Mouse (Mus musculus): ENCODE data around the gene Thbs4. TPM values are rescaled to one million over a fixed set of nuclear protein-coding genes. Genes with fewer than 3 reads are reported as not detected.

The Thbs4 gene
- polyA plus RNA-seq, 1 experiment from 2014 or later = 0.06 TPM

GRCm38 (mm10) chr13:92772500-92772899 is 22.1 kb downstream of the Thbs4 start:
- H3K27ac ChIP-seq (ENCODE audit: low read depth) = no peak overlapping the region
- DNase-seq = no peak
- no peak for ATAC-seq
- no peak overlapping the region for H3K4me3 ChIP-seq (ENCODE audit: low read depth, low read length)
- TF ChIP-seq EP300 (IDR thresholded peaks at IDR 0.05; ENCODE audit: low read depth) (no peak), CTCF (IDR thresholded peaks at IDR 0.05; ENCODE audit: low read depth) (no peak)
- H3K4me2 ChIP-seq (ENCODE audit: low read depth, low read length) = no peak overlapping the region
- no peaks in the 10 kb centered on the region for H3K36me3 ChIP-seq (replicated peaks; ENCODE audit: insufficient read depth, low read length)
- 76% methylated on average over 8 of the region's 8 CpGs for WGBS (ENCODE audit: insufficient replicate concordance)
- H3K9ac ChIP-seq (replicated peaks) = no peak overlapping the region
- no peaks in the 10 kb centered on the region for H3K27me3 ChIP-seq (ENCODE audit: insufficient read depth, low read length)
- H3K9me3 ChIP-seq (ENCODE audit: low read length) = no peaks in the 10 kb centered on the region
- H3K4me1 ChIP-seq (ENCODE audit: insufficient read depth) = no peaks in the 10 kb centered on the region

GRCm38 (mm10) chr13:92771566-92771965 is 23.1 kb downstream of the Thbs4 start:
- 71% methylated on average over 5 of the region's 5 CpGs for WGBS (ENCODE audit: insufficient replicate concordance)
- Histone ChIP-seq H3K9me3 (ENCODE audit: low read length) (no peaks in the 10 kb centered on the region), H3K9ac (replicated peaks) (no peak overlapping the region), H3K27ac (ENCODE audit: low read depth) (no peak overlapping the region), H3K4me2 (ENCODE audit: low read depth, low read length) (no peak overlapping the region), H3K4me3 (ENCODE audit: low read depth, low read length) (no peak overlapping the region), H3K4me1 (ENCODE audit: insufficient read depth) (no peaks in the 10 kb centered on the region), H3K27me3 (ENCODE audit: insufficient read depth, low read length) (no peaks in the 10 kb centered on the region), H3K36me3 (replicated peaks; ENCODE audit: insufficient read depth, low read length) (no peaks in the 10 kb centered on the region)
- ATAC-seq (no peak), DNase-seq (no peak)
- TF ChIP-seq EP300 (IDR thresholded peaks at IDR 0.05; ENCODE audit: low read depth) (no peak), CTCF (IDR thresholded peaks at IDR 0.05; ENCODE audit: low read depth) (no peak)

DNA sequence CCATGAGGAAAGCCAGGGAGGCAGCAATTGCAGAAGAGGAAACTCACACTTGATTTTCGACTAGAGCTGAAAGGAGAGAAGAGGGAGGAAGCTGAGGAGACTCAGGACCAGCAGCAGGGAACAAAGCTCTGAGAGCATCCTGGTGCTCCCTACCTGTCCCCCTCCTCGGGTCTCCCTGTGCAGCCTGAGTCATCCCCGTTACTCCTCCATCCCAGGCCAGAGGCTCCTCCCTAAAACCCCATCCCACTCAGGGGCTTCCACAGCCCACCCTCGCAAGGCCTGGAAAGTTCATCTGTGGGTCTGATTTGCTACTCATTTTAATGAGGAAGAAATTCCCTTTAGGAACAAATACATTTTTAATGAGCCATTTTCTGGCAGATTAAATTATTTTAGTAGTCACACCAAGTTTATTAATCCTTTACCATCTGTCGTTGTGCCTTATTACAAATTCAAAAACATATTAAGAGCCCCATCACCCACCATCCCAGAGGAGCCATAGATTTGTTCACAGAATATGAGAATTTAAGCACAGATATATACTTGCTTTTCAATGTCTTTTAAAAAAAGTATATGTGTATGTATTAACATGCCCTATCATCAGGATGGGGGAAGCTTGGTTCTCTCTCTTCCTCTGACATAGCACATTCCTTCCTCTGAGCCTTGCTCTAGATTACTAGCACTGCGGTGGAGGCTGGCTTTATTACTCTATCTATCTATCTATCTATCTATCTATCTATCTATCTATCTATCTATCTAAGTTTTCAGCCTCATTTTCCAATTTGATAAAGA is 29.0 kb downstream of the Thbs4 start:
- Histone ChIP-seq H3K9me3 (ENCODE audit: low read length) (no peaks in the 10 kb centered on the region), H3K9ac (replicated peaks) (no peak overlapping the region), H3K27ac (ENCODE audit: low read depth) (no peak overlapping the region), H3K4me2 (ENCODE audit: low read depth, low read length) (no peak overlapping the region), H3K4me1 (ENCODE audit: insufficient read depth) (no peaks in the 10 kb centered on the region), H3K36me3 (replicated peaks; ENCODE audit: insufficient read depth, low read length) (no peaks in the 10 kb centered on the region), H3K4me3 (ENCODE audit: low read depth, low read length) (no peak overlapping the region), H3K27me3 (ENCODE audit: insufficient read depth, low read length) (no peaks in the 10 kb centered on the region)
- no peak for ATAC-seq
- no peak for DNase-seq
- TF ChIP-seq CTCF (IDR thresholded peaks at IDR 0.05; ENCODE audit: low read depth) = no peak
- no peak for TF ChIP-seq EP300 (IDR thresholded peaks at IDR 0.05; ENCODE audit: low read depth)
- 67% methylated on average over 6 of the region's 6 CpGs for WGBS (ENCODE audit: insufficient replicate concordance)

DNA sequence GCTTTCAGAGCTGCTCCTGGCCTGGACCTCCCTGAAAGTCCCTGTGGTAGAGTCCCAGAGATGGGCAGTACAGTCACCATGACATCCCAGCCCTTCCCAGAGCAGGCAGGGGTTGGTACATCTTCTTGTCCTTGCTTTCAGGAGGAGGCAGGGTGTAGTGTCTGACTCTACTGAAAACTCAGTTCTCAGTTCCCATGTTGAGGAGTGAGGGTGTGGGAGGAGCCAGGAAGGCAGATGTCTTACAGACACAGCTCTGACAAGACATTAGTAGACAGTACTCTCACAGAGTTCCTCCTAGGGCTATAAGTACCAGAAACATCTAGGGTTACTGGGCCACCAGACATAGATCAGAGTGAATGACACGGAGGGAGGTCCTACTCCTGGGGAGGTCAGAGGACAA is 32.3 kb downstream of the Thbs4 start:
- 43% methylated on average over 1 of the region's 1 CpGs for WGBS (ENCODE audit: insufficient replicate concordance)

GRCm38 (mm10) chr13:92760519-92760918 is 34.1 kb downstream of the Thbs4 start:
- DNase-seq (no peak), ATAC-seq (no peak)
- H3K4me2 ChIP-seq (ENCODE audit: low read depth, low read length) = no peak overlapping the region
- no peak overlapping the region for H3K27ac ChIP-seq (ENCODE audit: low read depth)
- H3K9ac ChIP-seq (replicated peaks) = no peak overlapping the region
- no peaks in the 10 kb centered on the region for H3K36me3 ChIP-seq (replicated peaks; ENCODE audit: insufficient read depth, low read length)
- no peak overlapping the region for H3K4me3 ChIP-seq (ENCODE audit: low read depth, low read length)
- TF ChIP-seq EP300 (IDR thresholded peaks at IDR 0.05; ENCODE audit: low read depth) (no peak), CTCF (IDR thresholded peaks at IDR 0.05; ENCODE audit: low read depth) (no peak)
- H3K4me1 ChIP-seq (ENCODE audit: insufficient read depth) = no peaks in the 10 kb centered on the region
- 78% methylated on average over 6 of the region's 6 CpGs for WGBS (ENCODE audit: insufficient replicate concordance)
- H3K27me3 ChIP-seq (ENCODE audit: insufficient read depth, low read length) = no peaks in the 10 kb centered on the region
- no peaks in the 10 kb centered on the region for H3K9me3 ChIP-seq (ENCODE audit: low read length)

More for the DNA sequence above, 32.3 kb downstream of the Thbs4 start:
- no peak overlapping the region for H3K4me3 ChIP-seq (ENCODE audit: low read depth, low read length)
- no peaks in the 10 kb centered on the region for H3K4me1 ChIP-seq (ENCODE audit: insufficient read depth)
- H3K9me3 ChIP-seq (ENCODE audit: low read length) = no peaks in the 10 kb centered on the region
- DNase-seq (no peak), ATAC-seq (no peak)
- H3K9ac ChIP-seq (replicated peaks) = no peak overlapping the region
- no peak overlapping the region for H3K27ac ChIP-seq (ENCODE audit: low read depth)
- H3K36me3 ChIP-seq (replicated peaks; ENCODE audit: insufficient read depth, low read length) = no peaks in the 10 kb centered on the region
- H3K4me2 ChIP-seq (ENCODE audit: low read depth, low read length) = no peak overlapping the region
- no peaks in the 10 kb centered on the region for H3K27me3 ChIP-seq (ENCODE audit: insufficient read depth, low read length)
- TF ChIP-seq CTCF (IDR thresholded peaks at IDR 0.05; ENCODE audit: low read depth) (no peak), EP300 (IDR thresholded peaks at IDR 0.05; ENCODE audit: low read depth) (no peak)

DNA sequence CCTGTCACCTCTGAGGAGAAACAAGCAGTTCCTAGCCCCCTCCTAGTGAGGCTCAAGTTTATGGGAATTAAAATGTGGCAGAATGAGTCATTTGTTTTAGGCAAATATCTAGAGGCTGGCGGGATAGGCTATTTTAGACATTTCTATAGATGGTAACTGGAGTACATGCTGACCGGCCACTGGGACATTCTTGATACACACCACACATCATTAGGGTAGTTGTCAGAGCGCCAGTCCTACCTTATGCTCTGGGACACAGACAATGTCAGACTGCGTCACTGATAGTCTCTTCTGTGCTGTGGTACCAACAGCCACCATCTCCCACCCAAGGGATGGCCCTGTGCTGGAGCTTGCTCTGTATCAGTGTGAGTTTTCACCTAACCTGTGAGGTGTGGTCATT is 35.5 kb downstream of the Thbs4 start:
- Histone ChIP-seq H3K36me3 (replicated peaks; ENCODE audit: insufficient read depth, low read length) (no peaks in the 10 kb centered on the region), H3K4me2 (ENCODE audit: low read depth, low read length) (no peak overlapping the region), H3K4me3 (ENCODE audit: low read depth, low read length) (no peak overlapping the region), H3K27me3 (ENCODE audit: insufficient read depth, low read length) (no peaks in the 10 kb centered on the region), H3K27ac (ENCODE audit: low read depth) (no peak overlapping the region), H3K9me3 (ENCODE audit: low read length) (no peaks in the 10 kb centered on the region), H3K4me1 (ENCODE audit: insufficient read depth) (no peaks in the 10 kb centered on the region), H3K9ac (replicated peaks) (no peak overlapping the region)
- WGBS (ENCODE audit: insufficient replicate concordance) = 81% methylated on average over 4 of the region's 4 CpGs
- no peak for DNase-seq
- ATAC-seq = no peak
- TF ChIP-seq CTCF (IDR thresholded peaks at IDR 0.05; ENCODE audit: low read depth) (no peak), EP300 (IDR thresholded peaks at IDR 0.05; ENCODE audit: low read depth) (no peak)
